In genomic region chr19:10602787-10603186, GRCm38 (mm10) we compare ENCODE assay signal across 8 mouse cellular contexts. TPM values are rescaled to one million over a fixed set of nuclear protein-coding genes. Genes with fewer than 3 reads are reported as not detected.
DNase-seq lines count a peak whose midpoint lies in the region; ATAC-seq and TF ChIP-seq lines count a peak whose summit lies in the region.

No protein-coding gene starts in this region.

- DNase-seq in CD8-positive naive resting alpha-beta T cell, adult 2 months (ENCODE audit: low read depth in 2 of 2, low spot score in 2 of 2): peak; percentile 77 to 85
- DNase-seq in c-Kit-positive CD71-negative TER-119-negative erythroid progenitor cells, embryonic 14.5 days (ENCODE audit: low read depth): peak; percentile 90
- DNase-seq in forebrain, embryonic 11.5 days (ENCODE audit: low spot score): peak; percentile 94
- peak; percentile 91 for DNase-seq in heart, postnatal 0 days (ENCODE audit: low spot score)
- DNase-seq in kidney, postnatal 4 days: peak; percentile 96

- TF ChIP-seq POLR2A in testis, adult 2 months (IDR thresholded peaks at IDR 0.05; ENCODE audit: control insufficient read depth, low read depth, low read length): 0 out of 2 replicates have a peak, but pooled peaks have one; percentile 1

- WGBS in forebrain, embryonic 11.5 days: 2% methylated on average over 9 of the region's 9 CpGs
- 6% methylated on average over 9 of the region's 9 CpGs for WGBS in heart, postnatal 0 days
- 1% methylated on average over 9 of the region's 9 CpGs for WGBS in liver, embryonic 16.5 days (ENCODE audit: insufficient replicate concordance)
- 4% methylated on average over 9 of the region's 9 CpGs for WGBS in neural tube, embryonic 13.5 days

- H3K9me3 ChIP-seq in forebrain, embryonic 11.5 days (ENCODE audit: control insufficient read depth, low read length): no peaks in the 10 kb centered on the region
- H3K9me3 ChIP-seq in heart, postnatal 0 days (replicated peaks; ENCODE audit: control insufficient read depth, low read length): no peaks in the 10 kb centered on the region
- no peaks in the 10 kb centered on the region for H3K9me3 ChIP-seq in liver, embryonic 16.5 days (replicated peaks; ENCODE audit: control insufficient read depth, low read length)
- no peaks in the 10 kb centered on the region for H3K9me3 ChIP-seq in neural tube, embryonic 13.5 days

- TF ChIP-seq CTCF in heart, postnatal 0 days (IDR thresholded peaks at IDR 0.05; ENCODE audit: low read depth): peak; percentile 86
- TF ChIP-seq CTCF in testis, adult 2 months (IDR thresholded peaks at IDR 0.05; ENCODE audit: control insufficient read depth, insufficient read depth, insufficient replicate concordance, low read depth, low read length): peak; percentile 74; the same call in 1 of the 2 replicates

- no peaks in the 10 kb centered on the region for H3K27me3 ChIP-seq in forebrain, embryonic 11.5 days (ENCODE audit: control insufficient read depth, insufficient read depth, low read length)
- H3K27me3 ChIP-seq in heart, postnatal 0 days (ENCODE audit: control insufficient read depth, insufficient read depth, low read length): no peaks in the 10 kb centered on the region
- H3K27me3 ChIP-seq in liver, embryonic 16.5 days (ENCODE audit: control insufficient read depth, insufficient read depth, low read depth, low read length): no peaks in the 10 kb centered on the region
- H3K27me3 ChIP-seq in neural tube, embryonic 13.5 days: no peaks in the 10 kb centered on the region
- no peaks in the 10 kb centered on the region for H3K27me3 ChIP-seq in testis, adult 2 months (ENCODE audit: control insufficient read depth, insufficient read depth, low read length)

- H3K4me1 ChIP-seq in forebrain, embryonic 11.5 days (replicated peaks; ENCODE audit: control insufficient read depth, insufficient read depth, low read length): peaks cover 12% of the 10 kb centered on the region
- H3K4me1 ChIP-seq in heart, postnatal 0 days (ENCODE audit: control insufficient read depth, insufficient read depth): peaks cover 16% of the 10 kb centered on the region
- peaks cover 38% of the 10 kb centered on the region for H3K4me1 ChIP-seq in liver, embryonic 16.5 days (ENCODE audit: control insufficient read depth, low read depth, low read length)
- H3K4me1 ChIP-seq in neural tube, embryonic 13.5 days (replicated peaks): peaks cover 40% of the 10 kb centered on the region
- H3K4me1 ChIP-seq in testis, adult 2 months (ENCODE audit: control insufficient read depth, insufficient read depth, low read length): peaks cover 16% of the 10 kb centered on the region

- H3K4me2 ChIP-seq in forebrain, embryonic 11.5 days (ENCODE audit: low read depth, low read length, severe bottlenecking): peak overlapping the region; percentile 53
- H3K4me2 ChIP-seq in heart, postnatal 0 days (ENCODE audit: low read depth, low read length): peak overlapping the region; percentile 54
- peak overlapping the region; percentile 77 for H3K4me2 ChIP-seq in liver, embryonic 16.5 days (ENCODE audit: low read depth, low read length)
- H3K4me2 ChIP-seq in neural tube, embryonic 13.5 days: peak overlapping the region; percentile 56

- peak; percentile 64 for ATAC-seq in forebrain, embryonic 11.5 days (replicated peaks; ENCODE audit: low FRiP score)
- peak; percentile 40; the same call in 1 of the 2 replicates for ATAC-seq in heart, postnatal 0 days (ENCODE audit: insufficient read depth, low read depth)
- ATAC-seq in liver, embryonic 16.5 days (ENCODE audit: low read depth): no peak
- ATAC-seq in neural tube, embryonic 13.5 days (ENCODE audit: low read depth): peak; percentile 59

- no peak for TF ChIP-seq EP300 in heart, postnatal 0 days (IDR thresholded peaks at IDR 0.05; ENCODE audit: low read depth)

- peak overlapping the region; percentile 85 for H3K9ac ChIP-seq in forebrain, embryonic 11.5 days (ENCODE audit: low read length)
- H3K9ac ChIP-seq in heart, postnatal 0 days (replicated peaks; ENCODE audit: low read depth, low read length): peak overlapping the region; percentile 30
- peak overlapping the region; percentile 32; the same call in 1 of the 2 replicates for H3K9ac ChIP-seq in liver, embryonic 16.5 days (ENCODE audit: low read depth, low read length)
- peak overlapping the region; percentile 75 for H3K9ac ChIP-seq in neural tube, embryonic 13.5 days

- H3K4me3 ChIP-seq in forebrain, embryonic 11.5 days (ENCODE audit: low read depth, low read length): peak overlapping the region; percentile 28
- H3K4me3 ChIP-seq in heart, postnatal 0 days (ENCODE audit: low read depth, low read length): peak overlapping the region; percentile 26
- peak overlapping the region; percentile 43 for H3K4me3 ChIP-seq in liver, embryonic 16.5 days (ENCODE audit: low read depth, low read length)
- peak overlapping the region; percentile 31 for H3K4me3 ChIP-seq in neural tube, embryonic 13.5 days
- no peak overlapping the region; the same call in 1 of the 2 replicates for H3K4me3 ChIP-seq in testis, adult 2 months (ENCODE audit: control insufficient read depth, low read depth, low read length)

- peak overlapping the region; percentile 93 for H3K27ac ChIP-seq in forebrain, embryonic 11.5 days (ENCODE audit: low read depth, low read length)
- H3K27ac ChIP-seq in heart, postnatal 0 days (ENCODE audit: low read depth): peak overlapping the region; percentile 83
- H3K27ac ChIP-seq in liver, embryonic 16.5 days (ENCODE audit: low read length): peak overlapping the region; percentile 72
- H3K27ac ChIP-seq in neural tube, embryonic 13.5 days (replicated peaks): peak overlapping the region; percentile 95
- peak overlapping the region; percentile 82 for H3K27ac ChIP-seq in testis, adult 2 months (ENCODE audit: control insufficient read depth, insufficient read depth, low read depth, low read length)

- H3K36me3 ChIP-seq in forebrain, embryonic 11.5 days (ENCODE audit: control insufficient read depth, insufficient read depth, low read length): peaks cover 2% of the 10 kb centered on the region; the same call in 1 of the 2 replicates
- H3K36me3 ChIP-seq in heart, postnatal 0 days (replicated peaks; ENCODE audit: control insufficient read depth, insufficient read depth, low read length): peaks cover 17% of the 10 kb centered on the region
- H3K36me3 ChIP-seq in liver, embryonic 16.5 days (ENCODE audit: control insufficient read depth, insufficient read depth): peaks cover 6% of the 10 kb centered on the region
- peaks cover 32% of the 10 kb centered on the region for H3K36me3 ChIP-seq in neural tube, embryonic 13.5 days
- H3K36me3 ChIP-seq in testis, adult 2 months (ENCODE audit: control insufficient read depth, insufficient read depth, low read length): peaks cover 6% of the 10 kb centered on the region

RNA-seq across cellular contexts. Expression of gene Ddb1, which starts 2.3 kb away (rescaled TPM):
- 392 and 442 TPM in 2 replicates for polyA plus RNA-seq in forebrain, embryonic 11.5 days (2014; fragmentation: Nextera tagmentation; extraction: Ambion mirVana)
- total RNA-seq in heart, postnatal 0 days (2014; rRNA removed; ENCODE audit: low replicate concordance): 298 and 349 TPM in 2 replicates
- 130 and 137 TPM in 2 replicates for polyA plus RNA-seq in heart, postnatal 0 days (2015; fragmentation: Nextera tagmentation; extraction: Ambion mirVana)
- polyA plus RNA-seq in liver, embryonic 16.5 days (2015; fragmentation: Nextera tagmentation; extraction: Ambion mirVana): 170 and 176 TPM in 2 replicates
- 245 and 271 TPM in 2 replicates for polyA plus RNA-seq in neural tube, embryonic 13.5 days (2015; fragmentation: Nextera tagmentation; extraction: Ambion mirVana)
- polyA plus RNA-seq in testis, adult 2 months (2012; rRNA removed): 91.2 and 95.5 TPM in 2 replicates

RNA-seq across cellular contexts. Expression of gene Tkfc, which starts 2.7 kb away (rescaled TPM):
- polyA plus RNA-seq in forebrain, embryonic 11.5 days (2014; fragmentation: Nextera tagmentation; extraction: Ambion mirVana): 26.1 and 29.7 TPM in 2 replicates
- 2.7 and 3.0 TPM in 2 replicates for total RNA-seq in heart, postnatal 0 days (2014; rRNA removed; ENCODE audit: low replicate concordance)
- polyA plus RNA-seq in heart, postnatal 0 days (2015; fragmentation: Nextera tagmentation; extraction: Ambion mirVana): 5.9 and 7.7 TPM in 2 replicates
- 39.7 and 47.8 TPM in 2 replicates for polyA plus RNA-seq in liver, embryonic 16.5 days (2015; fragmentation: Nextera tagmentation; extraction: Ambion mirVana)
- polyA plus RNA-seq in neural tube, embryonic 13.5 days (2015; fragmentation: Nextera tagmentation; extraction: Ambion mirVana): 24.8 and 25.7 TPM in 2 replicates
- polyA plus RNA-seq in testis, adult 2 months (2012; rRNA removed): 166 and 174 TPM in 2 replicates

RNA-seq across cellular contexts. Expression of gene Tmem138, which starts 25.6 kb away (rescaled TPM):
- 60.2 and 65.8 TPM in 2 replicates for polyA plus RNA-seq in forebrain, embryonic 11.5 days (2014; fragmentation: Nextera tagmentation; extraction: Ambion mirVana)
- 6.7 and 8.1 TPM in 2 replicates for total RNA-seq in heart, postnatal 0 days (2014; rRNA removed; ENCODE audit: low replicate concordance)
- polyA plus RNA-seq in heart, postnatal 0 days (2015; fragmentation: Nextera tagmentation; extraction: Ambion mirVana): 11.9 and 12.1 TPM in 2 replicates
- polyA plus RNA-seq in liver, embryonic 16.5 days (2015; fragmentation: Nextera tagmentation; extraction: Ambion mirVana): 10.5 and 10.6 TPM in 2 replicates
- polyA plus RNA-seq in neural tube, embryonic 13.5 days (2015; fragmentation: Nextera tagmentation; extraction: Ambion mirVana): 34.8 and 38.2 TPM in 2 replicates
- 18.3 and 24.5 TPM in 2 replicates for polyA plus RNA-seq in testis, adult 2 months (2012; rRNA removed)

RNA-seq across cellular contexts. Expression of gene Cyb561a3, which starts 25.8 kb away (rescaled TPM):
- polyA plus RNA-seq in forebrain, embryonic 11.5 days (2014; fragmentation: Nextera tagmentation; extraction: Ambion mirVana): 16.6 and 18.3 TPM in 2 replicates
- 11.9 and 22.7 TPM in 2 replicates for total RNA-seq in heart, postnatal 0 days (2014; rRNA removed; ENCODE audit: low replicate concordance)
- 13.7 and 15.5 TPM in 2 replicates for polyA plus RNA-seq in heart, postnatal 0 days (2015; fragmentation: Nextera tagmentation; extraction: Ambion mirVana)
- 17.0 and 19.6 TPM in 2 replicates for polyA plus RNA-seq in liver, embryonic 16.5 days (2015; fragmentation: Nextera tagmentation; extraction: Ambion mirVana)
- 17.7 and 18.0 TPM in 2 replicates for polyA plus RNA-seq in neural tube, embryonic 13.5 days (2015; fragmentation: Nextera tagmentation; extraction: Ambion mirVana)
- 27.0 and 34.2 TPM in 2 replicates for polyA plus RNA-seq in testis, adult 2 months (2012; rRNA removed)

RNA-seq across cellular contexts. Expression of gene Vwce, which starts 31.2 kb away (rescaled TPM):
- polyA plus RNA-seq in forebrain, embryonic 11.5 days (2014; fragmentation: Nextera tagmentation; extraction: Ambion mirVana): 0.47 and 0.49 TPM in 2 replicates
- 0.19 and 4.7 TPM in 2 replicates for total RNA-seq in heart, postnatal 0 days (2014; rRNA removed; ENCODE audit: low replicate concordance)
- polyA plus RNA-seq in heart, postnatal 0 days (2015; fragmentation: Nextera tagmentation; extraction: Ambion mirVana): 0.22 and 0.23 TPM in 2 replicates
- 13.5 and 16.0 TPM in 2 replicates for polyA plus RNA-seq in liver, embryonic 16.5 days (2015; fragmentation: Nextera tagmentation; extraction: Ambion mirVana)
- 0.22 and 0.74 TPM in 2 replicates for polyA plus RNA-seq in neural tube, embryonic 13.5 days (2015; fragmentation: Nextera tagmentation; extraction: Ambion mirVana)
- 1.3 and 2.2 TPM in 2 replicates for polyA plus RNA-seq in testis, adult 2 months (2012; rRNA removed)

Comparison
In these comparisons a context has a peak if more than half of its experiments do, and no peak if none do; other contexts are left out.
1. H3K9ac ChIP-seq: peak in every context shown above with its lines; median percentile 85 in forebrain, embryonic 11.5 days; 75 in neural tube, embryonic 13.5 days; 32 in liver, embryonic 16.5 days; 30 in heart, postnatal 0 days.